Mouse (Mus musculus) liver, embryonic 11.5 days (tissue): ENCODE results near the gene Elmod2. TPM values are rescaled to one million over a fixed set of nuclear protein-coding genes. Genes with fewer than 3 reads are reported as not detected.

Experiments
- ATAC-seq: fragments of 200-750 bp; cut with Nextera tagmentation; replicated peaks from 2 replicates; pipeline ENCODE4 v1.8.0; 2017; ENCODE audit warnings: moderate number of reproducible peaks, mild to moderate bottlenecking, moderate TSS enrichment, moderate library complexity; ENCODE audit not compliant: low FRiP score
- DNase-seq: peaks from one replicate; pipeline ENCODE4 v3.0.0-alpha.2; 2017; ENCODE audit warnings: low spot score
- H3K27ac ChIP-seq: fragments of 300-500 bp; sonication (generic); 2 replicates; pipeline ENCODE4 v1.5.1; 2014; ENCODE audit warnings: mild to moderate bottlenecking, low read depth, low read length, control low read depth
- H3K27me3 ChIP-seq: fragments of 300-500 bp; sonication (generic); replicated peaks from 2 replicates; pipeline ENCODE4 v1.6.1; 2014; ENCODE audit warnings: low read length, mixed read lengths; ENCODE audit not compliant: control insufficient read depth, insufficient read depth
- H3K36me3 ChIP-seq: fragments of 300-500 bp; sonication (generic); 2 replicates; pipeline ENCODE4 v1.6.1; 2014; ENCODE audit warnings: mild to moderate bottlenecking, low read length, moderate library complexity, mixed read lengths; ENCODE audit not compliant: control insufficient read depth, insufficient read depth
- H3K4me1 ChIP-seq: fragments of 300-500 bp; sonication (generic); replicated peaks from 2 replicates; pipeline ENCODE4 v1.6.1; 2014; ENCODE audit warnings: low read length, mixed read lengths; ENCODE audit not compliant: control insufficient read depth, insufficient read depth
- H3K4me2 ChIP-seq: fragments of 300-500 bp; sonication (generic); 2 replicates; pipeline ENCODE4 v1.6.1; 2014; ENCODE audit warnings: mild to moderate bottlenecking, control low read depth, moderate library complexity
- H3K4me3 ChIP-seq: fragments of 300-500 bp; sonication (generic); 2 replicates; pipeline ENCODE4 v1.5.1; 2014; ENCODE audit warnings: low read depth, low read length, control low read depth
- H3K9ac ChIP-seq: fragments of 300-500 bp; sonication (generic); 2 replicates; pipeline ENCODE4 v1.6.1; 2014; ENCODE audit warnings: low read depth, low read length, control low read depth
- H3K9me3 ChIP-seq: fragments of 300-500 bp; sonication (generic); 2 replicates; pipeline ENCODE4 v1.6.1; 2016; ENCODE audit warnings: low read length, inconsistent platforms, mixed read lengths; ENCODE audit not compliant: control insufficient read depth
- WGBS: fragments of 180-500 bp; shearing (Covaris S2); extraction: QIAGEN DNeasy Blood & Tissue Kit; methylation state at CpG from one replicate; pipeline ENCODE4 v1.1.7; 2014; 5-methylcytosine and 5-hydroxymethylcytosine counted together
- polyA plus RNA-seq: library from polyadenylated mRNA; unstranded; fragments of >200 nt; fragmentation: Nextera tagmentation; extraction: Ambion mirVana; gene quantifications from 2 replicates; pipeline ENCODE4 v1.2.1, GENCODE M21; 2014

Elmod2 gene
- polyA plus RNA-seq, 1 experiment from 2014 or later: 15.0 TPM

- DNase-seq (no peak), ATAC-seq (no peak)
- Histone ChIP-seq H3K36me3 (no peaks in the 10 kb centered on the region), H3K4me1 (no peaks in the 10 kb centered on the region), H3K4me3 (no peak overlapping the region), H3K4me2 (no peak overlapping the region), H3K27ac (no peak overlapping the region), H3K9ac (no peak overlapping the region), H3K9me3 (no peaks in the 10 kb centered on the region), H3K27me3 (no peaks in the 10 kb centered on the region)
- 96% methylated on average over 1 of the region's 1 CpGs for WGBS
Observed at GRCm38 (mm10) chr8:83304946-83305345, 27.3 kb downstream of the Elmod2 start.

- WGBS: 33% methylated on average over 1 of the region's 1 CpGs
- H3K4me1 ChIP-seq: no peaks in the 10 kb centered on the region
- no peak overlapping the region for H3K4me2 ChIP-seq
- DNase-seq: no peak
- H3K27me3 ChIP-seq: no peaks in the 10 kb centered on the region
- ATAC-seq: no peak
- no peaks in the 10 kb centered on the region for H3K9me3 ChIP-seq
- H3K27ac ChIP-seq: no peak overlapping the region
- H3K9ac ChIP-seq: no peak overlapping the region
- no peaks in the 10 kb centered on the region for H3K36me3 ChIP-seq
- H3K4me3 ChIP-seq: no peak overlapping the region
Observed at GRCm38 (mm10) chr8:83300135-83300534, 32.2 kb downstream of the Elmod2 start.

GRCm38 (mm10) chr8:83297375-83297774, 34.9 kb downstream of the Elmod2 start:
- Histone ChIP-seq H3K4me3 (no peak overlapping the region), H3K9me3 (no peaks in the 10 kb centered on the region), H3K4me2 (no peak overlapping the region), H3K4me1 (no peaks in the 10 kb centered on the region), H3K36me3 (no peaks in the 10 kb centered on the region), H3K27ac (no peak overlapping the region), H3K9ac (no peak overlapping the region), H3K27me3 (no peaks in the 10 kb centered on the region)
- 55% methylated on average over 4 of the region's 4 CpGs for WGBS
- DNase-seq (no peak), ATAC-seq (no peak)

GRCm38 (mm10) chr8:83290176-83290575, 42.1 kb downstream of the Elmod2 start, which contains the start of gene Ucp1:
Ucp1 (plus strand) TSS chr8:83290352.
- H3K4me1 ChIP-seq: peaks cover 3% of the 10 kb centered on the region; the same call in 1 of the 2 replicates
- peaks cover 21% of the 10 kb centered on the region for H3K27me3 ChIP-seq
- H3K27ac ChIP-seq: no peak within 1 kb of the TSS
- WGBS: 3% methylated on average over 20 of the region's 20 CpGs
- no peak for ATAC-seq
- DNase-seq: no peak
- H3K4me3 ChIP-seq: peak within 1 kb of the TSS; percentile 10; the same call in 1 of the 2 replicates
- H3K4me2 ChIP-seq: peak within 1 kb of the TSS; percentile 36
- H3K9me3 ChIP-seq: no peaks in the 10 kb centered on the region
- H3K36me3 ChIP-seq: no peaks in the 10 kb centered on the region
- no peak within 1 kb of the TSS for H3K9ac ChIP-seq

GRCm38 (mm10) chr8:83285391-83285790, 46.9 kb downstream of the Elmod2 start:
- peaks cover 3% of the 10 kb centered on the region; the same call in 1 of the 2 replicates for H3K4me1 ChIP-seq
- no peaks in the 10 kb centered on the region for H3K36me3 ChIP-seq
- H3K4me2 ChIP-seq: no peak overlapping the region
- no peak overlapping the region for H3K9ac ChIP-seq
- H3K27ac ChIP-seq: no peak overlapping the region
- DNase-seq (no peak), ATAC-seq (no peak)
- 79% methylated on average over 8 of the region's 8 CpGs for WGBS
- H3K4me3 ChIP-seq: no peak overlapping the region
- H3K27me3 ChIP-seq: peaks cover 15% of the 10 kb centered on the region
- H3K9me3 ChIP-seq: no peaks in the 10 kb centered on the region

GRCm38 (mm10) chr8:83278431-83278830, 53.9 kb downstream of the Elmod2 start:
- Histone ChIP-seq H3K9ac (no peak overlapping the region), H3K27ac (no peak overlapping the region), H3K27me3 (no peaks in the 10 kb centered on the region), H3K4me3 (no peak overlapping the region), H3K9me3 (no peaks in the 10 kb centered on the region), H3K36me3 (no peaks in the 10 kb centered on the region), H3K4me2 (no peak overlapping the region), H3K4me1 (no peaks in the 10 kb centered on the region)
- ATAC-seq (no peak), DNase-seq (no peak)
- 79% methylated on average over 6 of the region's 6 CpGs for WGBS

GRCm38 (mm10) chr8:83274470-83274869, 57.8 kb downstream of the Elmod2 start:
- 60% methylated on average over 11 of the region's 11 CpGs for WGBS
- no peaks in the 10 kb centered on the region for H3K27me3 ChIP-seq
- ATAC-seq: no peak
- H3K4me3 ChIP-seq: no peak overlapping the region
- H3K4me1 ChIP-seq: no peaks in the 10 kb centered on the region
- no peaks in the 10 kb centered on the region for H3K9me3 ChIP-seq
- H3K4me2 ChIP-seq: no peak overlapping the region
- no peak for DNase-seq
- no peak overlapping the region for H3K27ac ChIP-seq
- no peak overlapping the region for H3K9ac ChIP-seq
- H3K36me3 ChIP-seq: no peaks in the 10 kb centered on the region

- Histone ChIP-seq H3K27me3 (no peaks in the 10 kb centered on the region), H3K4me1 (no peaks in the 10 kb centered on the region), H3K9me3 (no peaks in the 10 kb centered on the region), H3K27ac (no peak overlapping the region), H3K36me3 (no peaks in the 10 kb centered on the region), H3K4me2 (no peak overlapping the region), H3K9ac (no peak overlapping the region), H3K4me3 (no peak overlapping the region)
- DNase-seq: no peak
- no peak for ATAC-seq
- WGBS: 84% methylated on average over 10 of the region's 10 CpGs
Observed at GRCm38 (mm10) chr8:83272464-83272863, 59.8 kb downstream of the Elmod2 start.

- 93% methylated on average over 14 of the region's 14 CpGs for WGBS
- H3K9ac ChIP-seq: no peak overlapping the region
- ATAC-seq (no peak), DNase-seq (no peak)
- H3K4me1 ChIP-seq: no peaks in the 10 kb centered on the region
- H3K27me3 ChIP-seq: no peaks in the 10 kb centered on the region
- no peak overlapping the region for H3K4me3 ChIP-seq
- no peaks in the 10 kb centered on the region for H3K9me3 ChIP-seq
- H3K36me3 ChIP-seq: no peaks in the 10 kb centered on the region
- no peak overlapping the region for H3K27ac ChIP-seq
- H3K4me2 ChIP-seq: no peak overlapping the region
Observed at GRCm38 (mm10) chr8:83271172-83271571, 61.1 kb downstream of the Elmod2 start.
